ENCODE assay signal across 27 mouse cellular contexts in the genomic region with DNA sequence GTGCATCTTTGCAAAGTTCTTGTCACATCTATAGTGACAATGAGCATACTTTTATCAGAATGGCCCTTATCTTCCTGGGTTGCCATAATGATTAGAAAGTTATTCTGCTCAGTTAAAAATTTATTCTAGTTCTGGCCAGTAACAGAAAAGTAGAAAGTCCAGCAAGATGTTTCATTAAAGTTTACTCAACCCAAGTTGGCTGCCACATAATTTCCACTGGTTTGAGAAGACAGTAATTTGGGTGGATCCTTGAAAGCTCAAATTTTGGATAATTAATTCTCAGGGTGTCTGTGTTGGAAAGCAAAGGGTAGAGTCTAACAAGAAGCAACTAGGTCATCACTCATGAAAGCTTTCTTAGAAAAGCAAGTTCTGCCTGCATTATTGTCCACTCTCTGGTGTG. TPM values are rescaled to one million over a fixed set of nuclear protein-coding genes. Genes with fewer than 3 reads are reported as not detected.
A peak's percentile ranks its signal among the peaks of the same experiment; 100 is the strongest.
DNase-seq lines count a peak whose midpoint lies in the region; ATAC-seq lines count a peak whose summit lies in the region.
"Had no signal": no experiment of that assay in that cellular context is flagged by ENCODE, and none has a peak within 500 bp of the region (broad histone marks: within the 10 kb centered on the region; RNA-seq: fewer than 3 reads in every experiment).

No protein-coding gene starts in this region.

- ATAC-seq in kidney, embryonic 15.5 days (replicated peaks; ENCODE audit: low FRiP score), result no peak
- ATAC-seq: activated CD4-positive, CD25-positive, alpha-beta regulatory T cell, adult 4 months; CD4-positive, CD25-positive, alpha-beta regulatory T cell, adult 4 months; forebrain, embryonic 13.5 days; forebrain, embryonic 15.5 days; Patski had no signal

- DNase-seq in kidney, adult 11 months, result peak; percentile 12
- DNase-seq in kidney, postnatal 10 days, result no peak
- peak; percentile 82 for DNase-seq in kidney, adult 9 months
- peak; percentile 11 to 59 for DNase-seq in kidney, postnatal 36 days
- no peak for DNase-seq in kidney, adult 18-20 months
- DNase-seq: adrenal gland, adult 8-10 months; adrenal gland, postnatal 14 days; adrenal gland, postnatal 36 days; B cell, adult 2 months; cerebellum, adult 11-12 months; cerebellum, adult 2 months; cerebellum, adult 9-10 months; cerebellum, postnatal 10 days; cerebellum, postnatal 25 days had no signal

- H3K27ac ChIP-seq in kidney, embryonic 15.5 days, result no peak overlapping the region
- H3K27ac ChIP-seq: embryonic facial prominence, embryonic 10.5 days; embryonic facial prominence, embryonic 12.5 days; forebrain, embryonic 13.5 days; forebrain, embryonic 15.5 days had no signal

- H3K36me3 ChIP-seq in kidney, embryonic 15.5 days, result no peaks in the 10 kb centered on the region
- H3K36me3 ChIP-seq: embryonic facial prominence, embryonic 10.5 days; embryonic facial prominence, embryonic 12.5 days; forebrain, embryonic 15.5 days; G1E had no signal

- no peaks in the 10 kb centered on the region for H3K4me1 ChIP-seq in kidney, embryonic 15.5 days
- H3K4me1 ChIP-seq: embryonic facial prominence, embryonic 10.5 days; embryonic facial prominence, embryonic 12.5 days; forebrain, embryonic 13.5 days; forebrain, embryonic 15.5 days had no signal

- no peak overlapping the region for H3K4me3 ChIP-seq in kidney, embryonic 15.5 days (replicated peaks)
- H3K4me3 ChIP-seq: embryonic facial prominence, embryonic 10.5 days; embryonic facial prominence, embryonic 12.5 days; forebrain, embryonic 13.5 days; forebrain, embryonic 15.5 days had no signal

- H3K9me3 ChIP-seq in kidney, embryonic 15.5 days (replicated peaks), result no peaks in the 10 kb centered on the region
- H3K9me3 ChIP-seq: embryonic facial prominence, embryonic 10.5 days; embryonic facial prominence, embryonic 12.5 days; forebrain, embryonic 13.5 days; forebrain, embryonic 15.5 days; G1E had no signal

- no peak overlapping the region for H3K9ac ChIP-seq in kidney, embryonic 15.5 days
- H3K9ac ChIP-seq: embryonic facial prominence, embryonic 12.5 days; forebrain, embryonic 13.5 days; forebrain, embryonic 15.5 days had no signal

- no peak overlapping the region for H3K4me2 ChIP-seq in kidney, embryonic 15.5 days
- H3K4me2 ChIP-seq: embryonic facial prominence, embryonic 12.5 days; forebrain, embryonic 13.5 days; forebrain, embryonic 15.5 days had no signal

- no peaks in the 10 kb centered on the region for H3K27me3 ChIP-seq in kidney, embryonic 15.5 days
- H3K27me3 ChIP-seq: CH12.LX; embryonic facial prominence, embryonic 12.5 days; forebrain, embryonic 13.5 days; forebrain, embryonic 15.5 days had no signal

RNA-seq across cellular contexts. Expression of a gene that starts 41.5 kb away (rescaled TPM):
- polyA plus RNA-seq in kidney, embryonic 15.5 days (2015; fragmentation: Nextera tagmentation; extraction: Ambion mirVana), result not detected in 2 replicates
- polyA plus RNA-seq: activated CD4-positive, CD25-positive, alpha-beta regulatory T cell, adult 4 months; CD4-positive, CD25-positive, alpha-beta regulatory T cell, adult 4 months; cerebellum, adult 2 months; cortical plate, adult 2 months; embryonic facial prominence, embryonic 10.5 days; embryonic facial prominence, embryonic 12.5 days; embryonic facial prominence, embryonic 14.5 days; forebrain, embryonic 11.5 days; forebrain, embryonic 13.5 days; forebrain, embryonic 15.5 days; G1E; Patski had no signal

Comparison
In these comparisons a context has a peak if more than half of its experiments do, and no peak if none do; other contexts are left out.
1. DNase-seq: peak in kidney, adult 11 months (single experiment), kidney, adult 9 months (single experiment) and kidney, postnatal 36 days (2 of 2); none in kidney, postnatal 10 days (single experiment) and kidney, adult 18-20 months (single experiment).